Mouse (Mus musculus): Measurements from ENCODE around the gene Oasl2. TPM values are rescaled to one million over a fixed set of nuclear protein-coding genes. Genes with fewer than 3 reads are reported as not detected.
"Not testable (repeated sequence)": the region's sequence is repeated elsewhere in the genome, so short reads cannot be mapped to it uniquely, and the experiment has no call there.

Oasl2 gene
- polyA plus RNA-seq, 1 experiment from 2014 or later: 2.0 TPM

DNA sequence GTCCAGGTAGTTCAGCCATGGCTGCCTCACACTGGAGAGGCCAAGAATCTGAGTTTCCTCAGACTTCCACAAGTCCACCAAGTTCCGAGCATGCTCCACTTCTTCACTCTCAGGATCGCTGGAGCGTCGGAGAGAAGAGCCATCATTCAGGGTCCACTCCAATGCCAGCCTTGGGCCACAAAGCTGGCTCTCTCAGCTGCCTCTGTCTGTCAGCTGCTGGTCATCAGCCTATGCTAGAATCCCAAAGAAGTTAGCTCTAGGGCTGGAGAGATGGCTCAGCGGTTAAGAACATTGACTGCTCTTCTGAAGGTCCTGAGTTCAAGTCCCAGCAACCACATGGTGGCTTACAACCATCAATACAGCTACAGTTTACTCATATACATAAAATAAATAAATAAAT, 20.6 kb downstream of the Oasl2 start:
- not testable (repeated sequence) for H3K27ac ChIP-seq; H3K27me3 ChIP-seq; ATAC-seq; H3K9me3 ChIP-seq (replicated peaks); H3K36me3 ChIP-seq (ENCODE audit: poor library complexity, severe bottlenecking); H3K4me1 ChIP-seq; H3K4me2 ChIP-seq; H3K9ac ChIP-seq; H3K4me3 ChIP-seq
- WGBS: 87% methylated on average over 5 of the region's 5 CpGs

DNA sequence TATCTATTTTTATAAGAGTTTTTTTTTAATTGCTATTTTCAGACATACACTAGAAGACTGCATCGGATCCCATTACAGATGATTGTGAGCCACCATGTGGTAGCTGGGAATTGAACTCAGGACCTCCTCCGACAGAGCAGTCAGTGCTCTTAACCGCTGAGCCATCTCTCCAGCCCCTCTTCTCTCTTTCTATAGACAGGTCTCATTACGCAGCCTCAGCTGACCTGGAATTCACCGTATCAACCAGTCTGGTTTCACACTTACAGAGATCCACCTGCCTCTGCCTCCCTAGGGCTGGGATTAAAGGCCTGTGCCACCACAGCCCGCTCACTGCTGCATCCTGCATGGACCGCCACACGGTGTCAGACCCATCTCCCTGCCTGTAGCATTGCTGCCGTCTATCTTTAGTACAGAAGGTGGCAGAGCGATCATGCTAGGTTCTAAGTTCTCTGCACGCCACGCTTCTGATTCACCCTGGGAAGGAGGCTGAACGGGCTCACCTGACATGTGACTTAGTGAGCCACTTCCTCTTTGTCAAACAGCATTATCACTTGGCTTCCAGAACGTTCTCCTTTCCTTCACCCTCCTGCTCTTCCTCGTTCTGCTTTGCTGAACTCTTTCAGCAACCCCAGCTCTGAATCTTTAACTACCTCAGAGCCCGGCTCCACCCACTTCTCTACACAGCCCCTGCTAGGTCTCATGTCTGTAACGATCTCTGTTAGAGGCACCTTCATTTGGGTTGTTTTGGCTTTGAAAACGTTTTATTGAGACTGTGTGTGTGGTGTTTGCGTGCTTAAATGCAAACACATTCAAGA, 25.0 kb downstream of the Oasl2 start:
- Histone ChIP-seq H3K9ac (no peak overlapping the region), H3K36me3 (ENCODE audit: poor library complexity, severe bottlenecking) (no peaks in the 10 kb centered on the region), H3K4me2 (no peak overlapping the region), H3K27ac (no peak overlapping the region), H3K27me3 (no peaks in the 10 kb centered on the region), H3K9me3 (replicated peaks) (no peaks in the 10 kb centered on the region), H3K4me3 (no peak overlapping the region), H3K4me1 (peaks cover 7% of the 10 kb centered on the region)
- WGBS: 75% methylated on average over 19 of the region's 19 CpGs
- no peak for ATAC-seq

DNA sequence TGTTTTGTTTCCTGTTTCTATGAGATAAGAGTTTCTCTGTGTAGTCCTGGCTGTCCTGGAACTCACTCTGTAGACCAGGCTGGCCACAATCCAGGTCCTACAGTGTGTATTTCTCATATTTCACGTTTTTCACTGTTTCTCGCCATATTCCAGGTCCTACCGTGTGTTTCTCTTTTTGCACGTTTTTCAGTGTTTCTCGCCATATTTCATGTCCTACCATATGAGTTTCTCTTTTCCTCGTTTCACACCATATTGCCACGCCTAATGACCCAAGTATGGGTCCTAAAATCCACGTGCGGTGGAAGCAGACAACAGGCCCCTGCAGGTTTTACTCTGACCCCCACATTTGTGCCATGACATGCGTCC, 25.6 kb downstream of the Oasl2 start:
- H3K4me1 ChIP-seq: peaks cover 7% of the 10 kb centered on the region
- H3K27ac ChIP-seq: no peak overlapping the region
- 64% methylated on average over 10 of the region's 10 CpGs for WGBS
- H3K27me3 ChIP-seq: no peaks in the 10 kb centered on the region
- H3K36me3 ChIP-seq (ENCODE audit: poor library complexity, severe bottlenecking): no peaks in the 10 kb centered on the region
- H3K4me3 ChIP-seq: no peak overlapping the region
- no peak for ATAC-seq
- H3K9me3 ChIP-seq (replicated peaks): no peaks in the 10 kb centered on the region
- no peak overlapping the region for H3K9ac ChIP-seq
- H3K4me2 ChIP-seq: no peak overlapping the region

DNA sequence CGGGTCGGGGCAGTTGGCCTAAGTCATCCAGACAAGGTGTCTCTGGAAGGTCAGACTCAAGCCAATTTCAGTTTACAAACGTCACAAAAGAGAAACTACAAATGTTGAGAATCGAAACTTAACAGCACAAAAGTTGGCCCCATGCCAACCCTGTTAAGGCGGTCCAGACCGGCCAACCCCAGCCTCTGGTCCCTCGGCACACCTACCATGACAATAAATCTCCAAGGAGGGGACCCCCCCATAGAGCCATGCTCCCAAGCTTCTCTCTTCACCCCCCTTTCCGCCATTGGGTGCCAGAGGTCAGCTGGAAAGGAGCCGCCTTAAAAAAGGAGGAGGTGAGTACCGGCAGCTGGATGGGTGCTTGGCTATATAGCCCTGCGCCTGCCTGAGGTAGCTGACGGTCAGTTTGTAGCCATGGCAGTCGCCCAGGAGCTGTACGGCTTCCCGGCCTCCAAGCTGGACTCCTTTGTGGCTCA, 26.3 kb downstream of the Oasl2 start, which contains the start of gene Oasl1:
TSS of gene Oasl1 (plus strand) at position 243 of the 476 bp plus-strand sequence.
- no peaks in the 10 kb centered on the region for H3K36me3 ChIP-seq (ENCODE audit: poor library complexity, severe bottlenecking)
- H3K4me1 ChIP-seq: peaks cover 7% of the 10 kb centered on the region
- H3K4me2 ChIP-seq: peak within 1 kb of the TSS; percentile 36
- H3K4me3 ChIP-seq: no peak within 1 kb of the TSS
- WGBS: 47% methylated on average over 15 of the region's 15 CpGs
- no peak for ATAC-seq
- H3K27ac ChIP-seq: no peak within 1 kb of the TSS
- no peak within 1 kb of the TSS for H3K9ac ChIP-seq
- no peaks in the 10 kb centered on the region for H3K9me3 ChIP-seq (replicated peaks)
- no peaks in the 10 kb centered on the region for H3K27me3 ChIP-seq

DNA sequence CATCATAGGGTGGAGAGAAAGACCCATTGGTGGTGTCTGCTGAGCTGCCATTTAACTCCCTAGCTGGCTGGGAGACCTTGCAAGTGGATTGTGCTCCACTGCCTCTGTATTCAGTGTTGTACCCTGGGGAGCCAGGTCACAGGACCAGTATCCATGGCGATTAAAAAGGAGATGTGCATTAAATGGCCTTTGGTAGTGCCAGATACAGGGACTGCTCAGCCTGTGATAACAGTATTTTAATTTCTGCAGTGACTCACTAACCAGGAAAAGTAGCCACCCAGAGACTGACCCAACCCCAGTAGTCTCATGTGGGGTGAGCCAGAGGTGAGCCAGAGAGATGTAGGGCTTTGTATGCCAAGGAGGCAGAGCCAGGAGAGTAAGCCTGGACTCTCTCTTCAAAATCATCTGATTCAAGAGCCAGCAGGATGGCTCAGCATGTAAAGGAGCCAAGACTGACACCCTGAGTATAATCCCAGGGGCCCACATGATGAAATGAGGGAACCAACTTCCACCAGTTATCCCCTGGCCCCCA, 29.5 kb downstream of the Oasl2 start:
- Histone ChIP-seq H3K9me3 (replicated peaks) (no peaks in the 10 kb centered on the region), H3K9ac (no peak overlapping the region), H3K4me1 (peaks cover 7% of the 10 kb centered on the region), H3K4me3 (no peak overlapping the region), H3K27me3 (no peaks in the 10 kb centered on the region), H3K36me3 (ENCODE audit: poor library complexity, severe bottlenecking) (no peaks in the 10 kb centered on the region), H3K4me2 (no peak overlapping the region), H3K27ac (no peak overlapping the region)
- ATAC-seq: no peak
- 63% methylated on average over 1 of the region's 1 CpGs for WGBS

DNA sequence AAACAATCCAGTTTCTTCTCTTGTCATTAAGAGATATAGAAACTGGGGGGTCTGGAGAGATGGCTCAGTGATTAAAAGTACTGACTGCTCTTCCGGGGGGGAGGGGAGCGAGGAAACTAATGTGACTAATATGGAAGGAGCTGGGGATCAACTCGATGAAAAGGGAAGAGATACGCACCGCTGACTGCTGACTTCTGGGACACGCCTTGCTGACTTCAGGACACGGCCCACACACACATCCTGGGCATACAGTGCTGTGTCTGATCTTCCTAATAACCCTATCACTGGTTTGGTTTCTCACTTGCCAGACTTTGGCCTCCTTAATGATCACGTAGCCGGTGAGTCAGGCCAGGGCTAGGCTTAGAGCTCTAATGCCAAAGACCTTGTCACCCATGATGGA, 30.0 kb downstream of the Oasl2 start:
- no peak overlapping the region for H3K4me2 ChIP-seq
- WGBS: 86% methylated on average over 9 of the region's 9 CpGs
- H3K4me1 ChIP-seq: peaks cover 7% of the 10 kb centered on the region
- no peaks in the 10 kb centered on the region for H3K36me3 ChIP-seq (ENCODE audit: poor library complexity, severe bottlenecking)
- H3K27ac ChIP-seq: no peak overlapping the region
- H3K27me3 ChIP-seq: no peaks in the 10 kb centered on the region
- no peak overlapping the region for H3K9ac ChIP-seq
- no peaks in the 10 kb centered on the region for H3K9me3 ChIP-seq (replicated peaks)
- no peak for ATAC-seq
- H3K4me3 ChIP-seq: no peak overlapping the region

DNA sequence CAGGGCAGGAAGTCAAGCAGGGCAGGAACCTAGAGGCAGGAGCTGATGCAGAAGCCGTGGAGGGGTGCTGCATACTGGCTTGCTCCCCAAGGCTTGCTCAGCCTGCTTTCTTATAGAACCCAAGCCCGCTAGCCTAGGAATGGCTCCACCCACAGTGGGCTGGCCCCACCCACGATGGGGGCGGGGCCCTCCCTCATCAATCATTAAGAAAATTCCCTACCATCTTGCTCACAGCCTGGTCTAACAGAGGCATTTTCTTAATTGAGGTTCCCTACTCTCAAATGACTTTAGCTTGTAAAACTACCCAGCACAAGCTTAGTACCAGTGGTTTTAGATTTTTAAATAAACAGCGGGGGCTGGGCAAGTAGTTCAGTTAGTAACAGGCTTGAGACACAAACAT, 34.9 kb downstream of the Oasl2 start:
- no peak overlapping the region for H3K4me2 ChIP-seq
- no peak overlapping the region for H3K4me3 ChIP-seq
- 65% methylated on average over 5 of the region's 5 CpGs for WGBS
- no peaks in the 10 kb centered on the region for H3K27me3 ChIP-seq
- no peaks in the 10 kb centered on the region for H3K9me3 ChIP-seq (replicated peaks)
- no peak overlapping the region for H3K27ac ChIP-seq
- ATAC-seq: no peak
- no peak overlapping the region for H3K9ac ChIP-seq
- peaks cover 6% of the 10 kb centered on the region; the same call in 1 of the 2 replicates for H3K4me1 ChIP-seq
- H3K36me3 ChIP-seq (ENCODE audit: poor library complexity, severe bottlenecking): no peaks in the 10 kb centered on the region

DNA sequence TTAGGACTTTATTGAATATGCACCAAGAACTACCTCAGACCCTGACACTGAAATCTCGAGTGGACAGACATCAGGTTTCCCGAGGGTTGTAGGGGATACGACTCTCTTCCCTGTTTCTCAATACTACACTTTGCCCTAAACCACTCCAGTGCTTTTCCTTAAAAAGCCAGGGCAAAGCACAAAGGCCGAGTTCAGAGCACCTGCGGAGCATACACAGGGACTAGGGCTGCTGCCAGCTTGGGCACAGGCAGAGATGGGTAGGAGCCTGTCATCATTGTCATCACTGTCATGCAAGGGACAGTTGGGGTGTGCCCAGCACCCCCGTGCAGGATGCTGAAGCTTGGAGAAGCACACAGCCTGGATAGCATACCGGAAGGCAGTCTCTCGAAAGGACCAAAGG, 36.5 kb downstream of the Oasl2 start:
- Histone ChIP-seq H3K27ac (no peak overlapping the region), H3K4me2 (no peak overlapping the region), H3K4me3 (no peak overlapping the region), H3K27me3 (no peaks in the 10 kb centered on the region), H3K36me3 (ENCODE audit: poor library complexity, severe bottlenecking) (no peaks in the 10 kb centered on the region), H3K9me3 (replicated peaks) (no peaks in the 10 kb centered on the region), H3K4me1 (peaks cover 6% of the 10 kb centered on the region; the same call in 1 of the 2 replicates), H3K9ac (no peak overlapping the region)
- 83% methylated on average over 8 of the region's 8 CpGs for WGBS
- no peak for ATAC-seq

DNA sequence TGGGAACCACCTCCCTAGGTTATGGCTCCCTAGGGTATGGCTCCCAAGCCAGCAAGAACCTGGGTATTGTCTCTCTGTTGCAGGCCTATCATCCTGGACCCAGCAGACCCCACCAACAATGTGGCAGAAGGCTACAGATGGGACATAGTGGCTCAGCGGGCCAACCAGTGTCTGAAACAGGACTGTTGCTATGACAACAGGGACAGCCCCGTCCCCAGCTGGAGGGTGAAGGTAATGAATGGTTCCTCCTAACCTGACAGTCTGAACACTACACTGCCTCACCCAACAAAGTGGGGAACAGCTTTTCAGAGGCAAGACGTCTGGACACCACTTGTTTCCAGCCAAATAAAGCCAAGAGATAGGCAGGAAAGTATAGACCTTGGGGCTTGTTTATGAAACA, 39.1 kb downstream of the Oasl2 start:
- Histone ChIP-seq H3K9me3 (replicated peaks) (no peaks in the 10 kb centered on the region; the same call in 1 of the 2 replicates), H3K27ac (no peak overlapping the region), H3K4me1 (peaks cover 6% of the 10 kb centered on the region; the same call in 1 of the 2 replicates), H3K27me3 (no peaks in the 10 kb centered on the region), H3K36me3 (ENCODE audit: poor library complexity, severe bottlenecking) (no peaks in the 10 kb centered on the region), H3K4me3 (no peak overlapping the region), H3K4me2 (no peak overlapping the region), H3K9ac (no peak overlapping the region)
- ATAC-seq: no peak
- 25% methylated on average over 3 of the region's 3 CpGs for whole genome bisulfite sequencing

DNA sequence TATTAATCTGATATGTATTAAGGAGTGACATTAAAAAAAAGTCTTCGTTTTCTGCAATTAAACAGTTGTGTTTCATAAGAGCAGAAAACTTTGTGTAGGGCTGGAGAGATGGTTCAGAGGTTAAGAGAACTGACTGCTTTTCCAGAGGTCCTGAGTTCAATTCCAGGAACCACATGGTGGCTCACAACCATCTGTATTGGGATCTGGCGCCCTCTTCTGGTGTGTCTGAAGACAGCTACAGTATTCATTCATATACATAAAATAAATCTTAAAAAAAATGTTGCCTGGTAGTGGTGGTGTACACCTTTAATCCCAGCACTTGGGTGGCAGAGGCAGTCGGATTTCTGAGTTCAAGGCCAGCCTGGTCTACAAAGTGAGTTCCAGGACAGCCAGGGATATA, 44.4 kb downstream of the Oasl2 start:
- 63% methylated on average over 3 of the region's 3 CpGs for WGBS
- H3K4me1 ChIP-seq; H3K9me3 ChIP-seq (replicated peaks); H3K27ac ChIP-seq; H3K9ac ChIP-seq; ATAC-seq; H3K4me3 ChIP-seq; H3K36me3 ChIP-seq (ENCODE audit: poor library complexity, severe bottlenecking); H3K27me3 ChIP-seq: not testable (repeated sequence)
- H3K4me2 ChIP-seq: peak overlapping the region; percentile 82; the same call in 1 of the 2 replicates

DNA sequence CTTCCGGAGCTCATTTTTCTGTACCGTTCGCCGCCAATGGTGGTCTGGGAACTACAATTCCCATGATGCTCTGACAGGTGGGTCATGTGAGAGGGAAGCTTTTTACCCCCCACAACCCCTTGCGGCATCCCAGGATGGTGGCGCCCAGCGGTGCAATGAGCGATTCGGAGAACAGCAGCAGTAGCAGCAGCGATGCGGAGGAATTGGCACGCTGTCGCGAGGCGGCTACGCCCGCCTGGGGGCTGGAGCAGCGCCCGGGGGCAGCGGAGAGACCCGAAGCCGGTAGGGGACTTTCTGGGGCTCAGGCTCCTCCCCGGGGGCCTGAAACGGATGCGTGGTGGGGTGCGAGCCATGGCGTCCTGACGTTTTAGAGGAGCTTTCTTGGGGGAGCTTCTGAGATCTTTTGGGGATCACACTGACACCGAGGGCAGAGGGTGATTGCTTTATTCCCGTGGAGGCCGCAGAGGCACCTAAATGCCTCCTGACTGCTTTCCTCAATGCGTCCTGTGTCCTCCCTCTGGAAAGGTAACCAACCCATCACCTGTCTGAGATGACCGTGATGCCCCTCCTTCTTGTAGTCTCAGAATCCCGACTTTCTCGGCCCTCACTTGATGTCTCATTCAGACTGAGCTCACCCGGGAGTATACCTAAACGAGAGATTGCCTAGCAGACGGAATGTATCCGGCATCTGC, 45.5 kb downstream of the Oasl2 start, which contains the start of gene 2210016L21Rik:
TSS of gene 2210016L21Rik (plus strand) at position 85 of the 692 bp plus-strand sequence.
- ATAC-seq: peak; percentile 98
- peaks cover 9% of the 10 kb centered on the region for H3K4me1 ChIP-seq
- peak within 1 kb of the TSS; percentile 82 for H3K4me2 ChIP-seq
- H3K27ac ChIP-seq: peak within 1 kb of the TSS; percentile 92
- no peaks in the 10 kb centered on the region; the same call in 1 of the 2 replicates for H3K9me3 ChIP-seq (replicated peaks)
- H3K36me3 ChIP-seq (ENCODE audit: poor library complexity, severe bottlenecking): peaks cover 18% of the 10 kb centered on the region
- peak within 1 kb of the TSS; percentile 93 for H3K9ac ChIP-seq
- H3K4me3 ChIP-seq: peak within 1 kb of the TSS; percentile 89
- no peaks in the 10 kb centered on the region for H3K27me3 ChIP-seq
- 1% methylated on average over 39 of the region's 39 CpGs for WGBS

DNA sequence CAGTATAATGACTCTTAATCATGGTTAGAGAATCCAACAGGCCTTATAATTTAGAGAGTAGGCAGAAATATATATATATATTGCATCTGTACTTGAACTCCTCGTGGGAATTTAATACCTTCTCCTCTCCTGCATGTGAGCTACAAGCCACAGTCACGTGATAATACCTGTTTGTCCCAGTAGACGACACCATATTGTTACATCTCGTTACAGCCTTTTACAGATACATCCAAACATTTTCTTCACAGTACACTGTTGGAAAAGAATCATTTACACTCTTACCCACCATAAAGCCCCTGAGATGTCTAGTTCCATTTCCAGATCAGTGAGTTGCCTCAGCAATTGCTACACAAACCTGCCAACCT, 46.0 kb downstream of the Oasl2 start:
- Histone ChIP-seq H3K4me3 (peak overlapping the region; percentile 89), H3K36me3 (ENCODE audit: poor library complexity, severe bottlenecking) (peaks cover 23% of the 10 kb centered on the region), H3K4me2 (peak overlapping the region; percentile 82), H3K4me1 (peaks cover 9% of the 10 kb centered on the region), H3K9me3 (replicated peaks) (no peaks in the 10 kb centered on the region; the same call in 1 of the 2 replicates), H3K27ac (peak overlapping the region; percentile 92; the same call in 1 of the 2 replicates), H3K9ac (peak overlapping the region; percentile 93), H3K27me3 (no peaks in the 10 kb centered on the region)
- WGBS: 40% methylated on average over 4 of the region's 4 CpGs
- no peak for ATAC-seq

Measured in forebrain, embryonic 13.5 days (tissue).